Mouse (Mus musculus): ENCODE measurements around the gene Sergef. TPM values are rescaled to one million over a fixed set of nuclear protein-coding genes. Genes with fewer than 3 reads are reported as not detected.

Sergef gene
- polyA plus RNA-seq, 1 experiment: 7.5 TPM

DNA sequence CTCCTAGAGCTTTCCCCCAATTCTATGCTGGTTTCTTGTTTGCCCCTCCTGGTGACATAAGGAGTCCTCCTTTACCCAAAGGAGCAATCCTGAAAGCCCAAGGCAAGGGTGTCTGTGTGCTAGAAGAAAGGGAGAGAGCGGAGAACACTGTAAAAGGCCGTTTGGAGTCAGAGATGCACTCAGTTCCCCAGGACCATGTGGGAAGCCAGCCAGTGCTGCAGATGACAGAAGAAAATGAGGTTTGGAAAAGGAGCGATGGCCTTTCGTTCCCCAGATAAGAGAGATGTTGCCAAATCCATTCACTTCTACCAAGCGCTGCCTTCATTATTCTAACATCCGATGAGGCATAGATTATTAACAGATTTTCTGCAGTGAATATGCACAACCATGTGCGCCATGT, 48.1 kb downstream of the Sergef start:
- H3K36me3 ChIP-seq (ENCODE audit: control insufficient read depth, insufficient read depth, low read length): no peaks in the 10 kb centered on the region
- TF ChIP-seq POLR2A (IDR thresholded peaks at IDR 0.05; ENCODE audit: low read depth, low read length) (no peak), CTCF (IDR thresholded peaks at IDR 0.05; ENCODE audit: extremely low read depth, insufficient read length, insufficient replicate concordance, low read depth, low read length) (no peak)
- 92% methylated on average over 7 of the region's 7 CpGs for WGBS
- H3K27me3 ChIP-seq (ENCODE audit: control insufficient read depth, insufficient read depth, low read length): no peaks in the 10 kb centered on the region
- H3K4me3 ChIP-seq (ENCODE audit: low read depth, low read length): no peak overlapping the region
- no peaks in the 10 kb centered on the region for H3K4me1 ChIP-seq (ENCODE audit: control insufficient read depth, insufficient read depth, insufficient read length, low read length)
- no peak overlapping the region for H3K27ac ChIP-seq (ENCODE audit: insufficient read depth, low read depth, low read length)

- no peak overlapping the region for H3K27ac ChIP-seq (ENCODE audit: insufficient read depth, low read depth, low read length)
- no peaks in the 10 kb centered on the region for H3K4me1 ChIP-seq (ENCODE audit: control insufficient read depth, insufficient read depth, insufficient read length, low read length)
- no peaks in the 10 kb centered on the region for H3K27me3 ChIP-seq (ENCODE audit: control insufficient read depth, insufficient read depth, low read length)
- TF ChIP-seq CTCF (IDR thresholded peaks at IDR 0.05; ENCODE audit: extremely low read depth, insufficient read length, insufficient replicate concordance, low read depth, low read length) (no peak), POLR2A (IDR thresholded peaks at IDR 0.05; ENCODE audit: low read depth, low read length) (no peak)
- WGBS: 84% methylated on average over 12 of the region's 12 CpGs
- no peaks in the 10 kb centered on the region for H3K36me3 ChIP-seq (ENCODE audit: control insufficient read depth, insufficient read depth, low read length)
- no peak overlapping the region for H3K4me3 ChIP-seq (ENCODE audit: low read depth, low read length)
Observed at GRCm38 (mm10) chr7:46589181-46589580, 50.4 kb downstream of the Sergef start.

GRCm38 (mm10) chr7:46588005-46588404, 51.6 kb downstream of the Sergef start:
- Histone ChIP-seq H3K27me3 (ENCODE audit: control insufficient read depth, insufficient read depth, low read length) (no peaks in the 10 kb centered on the region), H3K36me3 (ENCODE audit: control insufficient read depth, insufficient read depth, low read length) (no peaks in the 10 kb centered on the region), H3K4me1 (ENCODE audit: control insufficient read depth, insufficient read depth, insufficient read length, low read length) (no peaks in the 10 kb centered on the region), H3K27ac (ENCODE audit: insufficient read depth, low read depth, low read length) (no peak overlapping the region), H3K4me3 (ENCODE audit: low read depth, low read length) (no peak overlapping the region)
- 83% methylated on average over 7 of the region's 7 CpGs for WGBS
- no peak for TF ChIP-seq CTCF (IDR thresholded peaks at IDR 0.05; ENCODE audit: extremely low read depth, insufficient read length, insufficient replicate concordance, low read depth, low read length)
- no peak for TF ChIP-seq POLR2A (IDR thresholded peaks at IDR 0.05; ENCODE audit: low read depth, low read length)

DNA sequence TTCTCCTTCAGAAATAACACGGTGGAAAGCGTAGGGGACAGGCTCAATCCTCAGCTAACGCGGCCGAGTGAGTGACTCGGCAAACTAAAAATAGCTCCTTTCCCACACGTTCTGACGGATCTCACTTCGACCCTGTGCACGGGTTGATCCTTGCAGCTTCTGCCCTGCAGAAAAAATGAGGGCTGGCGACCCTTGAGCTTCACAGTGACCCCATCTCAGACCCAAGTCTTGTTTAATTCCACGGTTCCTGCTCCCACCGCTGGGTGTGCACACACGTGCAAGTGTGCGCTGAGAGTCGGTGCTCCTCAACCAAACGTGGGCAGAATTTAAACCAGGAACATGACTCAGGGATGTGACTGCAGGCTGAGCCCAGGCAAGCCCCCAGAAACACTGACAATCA, 52.1 kb downstream of the Sergef start:
- 75% methylated on average over 17 of the region's 17 CpGs for WGBS
- no peak overlapping the region for H3K27ac ChIP-seq (ENCODE audit: insufficient read depth, low read depth, low read length)
- no peak for TF ChIP-seq CTCF (IDR thresholded peaks at IDR 0.05; ENCODE audit: extremely low read depth, insufficient read length, insufficient replicate concordance, low read depth, low read length)
- no peak for TF ChIP-seq POLR2A (IDR thresholded peaks at IDR 0.05; ENCODE audit: low read depth, low read length)

GRCm38 (mm10) chr7:46586621-46587216, 52.9 kb downstream of the Sergef start:
- H3K4me1 ChIP-seq (ENCODE audit: control insufficient read depth, insufficient read depth, insufficient read length, low read length): no peaks in the 10 kb centered on the region
- H3K27ac ChIP-seq (ENCODE audit: insufficient read depth, low read depth, low read length): no peak overlapping the region
- TF ChIP-seq CTCF (IDR thresholded peaks at IDR 0.05; ENCODE audit: extremely low read depth, insufficient read length, insufficient replicate concordance, low read depth, low read length) (no peak), POLR2A (IDR thresholded peaks at IDR 0.05; ENCODE audit: low read depth, low read length) (no peak)
- no peaks in the 10 kb centered on the region for H3K36me3 ChIP-seq (ENCODE audit: control insufficient read depth, insufficient read depth, low read length)
- H3K4me3 ChIP-seq (ENCODE audit: low read depth, low read length): no peak overlapping the region
- H3K27me3 ChIP-seq (ENCODE audit: control insufficient read depth, insufficient read depth, low read length): no peaks in the 10 kb centered on the region
- WGBS: 84% methylated on average over 10 of the region's 10 CpGs

More for the DNA sequence above, 52.1 kb downstream of the Sergef start:
- no peak overlapping the region for H3K4me3 ChIP-seq (ENCODE audit: low read depth, low read length)
- H3K4me1 ChIP-seq (ENCODE audit: control insufficient read depth, insufficient read depth, insufficient read length, low read length): no peaks in the 10 kb centered on the region
- H3K27me3 ChIP-seq (ENCODE audit: control insufficient read depth, insufficient read depth, low read length): no peaks in the 10 kb centered on the region
- H3K36me3 ChIP-seq (ENCODE audit: control insufficient read depth, insufficient read depth, low read length): no peaks in the 10 kb centered on the region

- no peaks in the 10 kb centered on the region for H3K27me3 ChIP-seq (ENCODE audit: control insufficient read depth, insufficient read depth, low read length)
- H3K4me3 ChIP-seq (ENCODE audit: low read depth, low read length): no peak overlapping the region
- no peak overlapping the region for H3K27ac ChIP-seq (ENCODE audit: insufficient read depth, low read depth, low read length)
- TF ChIP-seq CTCF (IDR thresholded peaks at IDR 0.05; ENCODE audit: extremely low read depth, insufficient read length, insufficient replicate concordance, low read depth, low read length) (no peak), POLR2A (IDR thresholded peaks at IDR 0.05; ENCODE audit: low read depth, low read length) (no peak)
- no peaks in the 10 kb centered on the region for H3K4me1 ChIP-seq (ENCODE audit: control insufficient read depth, insufficient read depth, insufficient read length, low read length)
- H3K36me3 ChIP-seq (ENCODE audit: control insufficient read depth, insufficient read depth, low read length): no peaks in the 10 kb centered on the region
- WGBS: 96% methylated on average over 6 of the region's 6 CpGs
Observed at GRCm38 (mm10) chr7:46582750-46583149, 56.9 kb downstream of the Sergef start.

GRCm38 (mm10) chr7:46581358-46581930, 58.2 kb downstream of the Sergef start:
- TF ChIP-seq POLR2A (IDR thresholded peaks at IDR 0.05; ENCODE audit: low read depth, low read length) (no peak), CTCF (IDR thresholded peaks at IDR 0.05; ENCODE audit: extremely low read depth, insufficient read length, insufficient replicate concordance, low read depth, low read length) (no peak)
- Histone ChIP-seq H3K36me3 (ENCODE audit: control insufficient read depth, insufficient read depth, low read length) (no peaks in the 10 kb centered on the region), H3K27ac (ENCODE audit: insufficient read depth, low read depth, low read length) (no peak overlapping the region), H3K27me3 (ENCODE audit: control insufficient read depth, insufficient read depth, low read length) (no peaks in the 10 kb centered on the region), H3K4me3 (ENCODE audit: low read depth, low read length) (no peak overlapping the region), H3K4me1 (ENCODE audit: control insufficient read depth, insufficient read depth, insufficient read length, low read length) (no peaks in the 10 kb centered on the region)
- 79% methylated on average over 8 of the region's 8 CpGs for WGBS

Measured in small intestine, adult 2 months (tissue).